ENCODE assay signal across 8 mouse cellular contexts in the genomic region with DNA sequence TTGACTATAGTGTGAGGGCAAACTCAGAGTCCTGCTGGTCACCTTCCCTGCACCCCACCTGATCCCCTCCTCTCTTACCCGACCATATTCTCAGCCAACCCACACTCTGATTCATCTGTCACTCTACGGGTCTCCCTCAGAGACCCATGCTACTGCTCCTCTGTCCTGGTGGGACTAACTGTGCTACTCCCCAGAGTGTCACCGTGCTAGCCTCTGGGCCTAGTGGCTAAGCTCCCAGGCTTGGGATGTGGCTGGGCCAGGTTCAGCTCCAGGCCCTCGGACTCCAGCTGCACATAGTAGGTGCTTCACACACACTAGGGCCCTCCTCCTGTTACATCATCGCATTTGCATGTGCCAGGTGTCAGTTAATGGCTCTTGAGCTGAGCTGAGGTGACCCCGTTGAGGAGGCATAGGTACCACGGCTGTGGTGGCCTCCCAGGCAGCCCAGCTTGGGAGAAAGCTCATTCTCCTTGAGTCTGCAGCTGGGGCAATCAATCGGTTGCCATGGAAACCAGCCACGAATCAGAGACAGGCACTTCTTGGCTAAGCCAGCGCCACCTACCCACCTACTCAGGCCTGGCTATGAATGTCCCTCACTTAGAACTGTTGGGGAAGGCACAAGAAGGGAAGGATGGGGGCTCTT. TPM values are rescaled to one million over a fixed set of nuclear protein-coding genes. Genes with fewer than 3 reads are reported as not detected.
DNase-seq lines count a peak whose midpoint lies in the region; ATAC-seq and TF ChIP-seq lines count a peak whose summit lies in the region.

No protein-coding gene starts in this region.

- no peak for TF ChIP-seq CTCF in lung, adult 2 months (IDR thresholded peaks at IDR 0.05; ENCODE audit: insufficient read depth, low read length)
- no peak for TF ChIP-seq CTCF in left cerebral cortex, adult 2 months (IDR thresholded peaks at IDR 0.05)
- no peak for TF ChIP-seq CTCF in intestine, postnatal 0 days (IDR thresholded peaks at IDR 0.05; ENCODE audit: low read depth)

- intact Hi-C loops in left cerebral cortex, adult 2 months (cut with DNase I), result no loop called here

- H3K4me2 ChIP-seq in forebrain, embryonic 13.5 days, result no peak overlapping the region
- H3K4me2 ChIP-seq in neural tube, embryonic 15.5 days, result no peak overlapping the region
- H3K4me2 ChIP-seq in intestine, postnatal 0 days (replicated peaks; ENCODE audit: low read depth), result no peak overlapping the region

- peak overlapping the region; percentile 71 for H3K27ac ChIP-seq in forebrain, embryonic 13.5 days
- H3K27ac ChIP-seq in left cerebral cortex, adult 2 months, result peak overlapping the region; percentile 66
- H3K27ac ChIP-seq in neural tube, embryonic 15.5 days (replicated peaks), result peak overlapping the region; percentile 48; the same call in 1 of the 2 replicates
- H3K27ac ChIP-seq in intestine, postnatal 0 days (ENCODE audit: low read depth, low read length), result no peak overlapping the region

- WGBS in lung, adult 2 months, result 44% methylated on average over 10 of the region's 10 CpGs
- WGBS in forebrain, embryonic 13.5 days, result 28% methylated on average over 10 of the region's 10 CpGs
- WGBS in neural tube, embryonic 15.5 days, result 26% methylated on average over 10 of the region's 10 CpGs
- 31% methylated on average over 10 of the region's 10 CpGs for WGBS in intestine, postnatal 0 days

- no peak for TF ChIP-seq POLR2A in lung, adult 2 months (IDR thresholded peaks at IDR 0.05; ENCODE audit: borderline replicate concordance, extremely low read depth, low read depth, low read length)

- ATAC-seq in forebrain, embryonic 13.5 days, result peak; percentile 83
- peak; percentile 79 for ATAC-seq in neural tube, embryonic 15.5 days (ENCODE audit: low FRiP score)
- no peak for ATAC-seq in intestine, postnatal 0 days

- no peaks in the 10 kb centered on the region for H3K4me1 ChIP-seq in lung, adult 2 months (ENCODE audit: control insufficient read depth, insufficient read depth, low read length)
- peaks cover 85% of the 10 kb centered on the region for H3K4me1 ChIP-seq in forebrain, embryonic 13.5 days
- peaks cover 44% of the 10 kb centered on the region for H3K4me1 ChIP-seq in neural tube, embryonic 15.5 days
- H3K4me1 ChIP-seq in intestine, postnatal 0 days (replicated peaks; ENCODE audit: control insufficient read depth, insufficient read depth, low read length), result no peaks in the 10 kb centered on the region

- DNase-seq in lung, postnatal 10 days, result peak; percentile 21
- DNase-seq in lung, adult 2 months, result no peak
- peak; percentile 47 to 76 for DNase-seq in left cerebral cortex, adult 2 months (ENCODE audit: extremely low spot score in 1 of 2, low spot score in 2 of 2)
- no peak for DNase-seq in cerebellum, postnatal 14 days
- DNase-seq in urinary bladder, adult 18-20 months (ENCODE audit: low spot score in 2 of 2), result no peak

- H3K9me3 ChIP-seq in forebrain, embryonic 13.5 days (replicated peaks), result no peaks in the 10 kb centered on the region
- H3K9me3 ChIP-seq in neural tube, embryonic 15.5 days (replicated peaks), result no peaks in the 10 kb centered on the region
- no peaks in the 10 kb centered on the region for H3K9me3 ChIP-seq in intestine, postnatal 0 days (ENCODE audit: control insufficient read depth)

- no peak overlapping the region for H3K4me3 ChIP-seq in lung, adult 2 months (replicated peaks; ENCODE audit: extremely low read depth, low read depth, low read length)
- no peak overlapping the region for H3K4me3 ChIP-seq in forebrain, embryonic 13.5 days
- no peak overlapping the region for H3K4me3 ChIP-seq in left cerebral cortex, adult 2 months
- no peak overlapping the region for H3K4me3 ChIP-seq in neural tube, embryonic 15.5 days (replicated peaks)
- no peak overlapping the region for H3K4me3 ChIP-seq in intestine, postnatal 0 days (ENCODE audit: low read depth, low read length)

- no peaks in the 10 kb centered on the region for H3K36me3 ChIP-seq in forebrain, embryonic 13.5 days (ENCODE audit: poor library complexity, severe bottlenecking)
- H3K36me3 ChIP-seq in neural tube, embryonic 15.5 days, result no peaks in the 10 kb centered on the region
- no peaks in the 10 kb centered on the region for H3K36me3 ChIP-seq in intestine, postnatal 0 days (ENCODE audit: control insufficient read depth, insufficient read depth)

- H3K27me3 ChIP-seq in forebrain, embryonic 13.5 days, result no peaks in the 10 kb centered on the region
- H3K27me3 ChIP-seq in neural tube, embryonic 15.5 days (replicated peaks), result no peaks in the 10 kb centered on the region
- H3K27me3 ChIP-seq in intestine, postnatal 0 days (replicated peaks; ENCODE audit: control insufficient read depth, insufficient read depth, low read length), result no peaks in the 10 kb centered on the region

- no peak overlapping the region for H3K9ac ChIP-seq in forebrain, embryonic 13.5 days
- H3K9ac ChIP-seq in neural tube, embryonic 15.5 days (replicated peaks), result no peak overlapping the region; the same call in 1 of the 2 replicates
- no peak overlapping the region for H3K9ac ChIP-seq in intestine, postnatal 0 days (ENCODE audit: low read depth, low read length)

RNA-seq across cellular contexts. Expression of gene Cyth4, which starts 37.4 kb away (rescaled TPM):
- 42.8 and 45.5 TPM in 2 replicates for polyA plus RNA-seq in lung, adult 2 months (2012; rRNA removed)
- 3.1 and 3.4 TPM in 2 replicates for polyA plus RNA-seq in forebrain, embryonic 13.5 days (2015; fragmentation: Nextera tagmentation; extraction: Ambion mirVana)
- total RNA-seq in left cerebral cortex, adult 2 months (2021), result 10 to 100 TPM; 10.0 to 10.3 TPM
- 7.3 and 13.2 TPM in 2 replicates for polyA plus RNA-seq in neural tube, embryonic 15.5 days (2015; fragmentation: Nextera tagmentation; extraction: Ambion mirVana)
- 2.5 and 3.1 TPM in 2 replicates for polyA plus RNA-seq in intestine, postnatal 0 days (2015; fragmentation: Nextera tagmentation; extraction: Ambion mirVana)

Comparison
In these comparisons a context has a peak if more than half of its experiments do, and no peak if none do; other contexts are left out.
1. DNase-seq: peak in lung, postnatal 10 days (single experiment) and left cerebral cortex, adult 2 months (2 of 2); none in lung, adult 2 months (single experiment), cerebellum, postnatal 14 days (0 of 2) and urinary bladder, adult 18-20 months (0 of 2).